Mouse (Mus musculus): ENCODE results near the gene Fkbpl.

DNA sequence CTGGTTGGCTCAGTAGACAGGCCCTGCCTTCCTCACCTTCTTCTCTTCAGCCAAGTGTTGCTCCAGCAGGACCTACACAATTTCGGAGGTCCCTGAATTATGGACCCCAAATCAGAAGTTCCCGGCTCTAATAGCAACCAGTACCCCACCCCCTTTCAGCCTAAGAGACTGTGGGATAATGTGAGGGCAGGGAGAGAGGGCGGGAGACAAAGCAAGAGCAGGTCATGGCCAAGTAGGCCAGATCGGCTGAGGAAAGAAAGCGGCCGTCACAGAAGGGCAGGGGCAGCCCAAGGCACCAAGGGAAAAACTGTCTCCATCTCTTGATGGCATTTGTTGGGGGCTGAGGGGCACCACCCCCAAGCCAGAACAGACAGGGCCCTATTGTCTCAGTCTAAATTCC lies 28.7 kb upstream of the Fkbpl start, which contains the start of gene Egfl8:
- TF ChIP-seq CTCF (IDR thresholded peaks at IDR 0.05; ENCODE audit: low read depth) (no peak), EP300 (optimal IDR thresholded peaks at IDR 0.05) (no peak)

Data from stomach, postnatal 0 days (tissue).